15 mouse cellular contexts compared by ENCODE assay signal in genomic region chr3:96573611-96574511, GRCm38 (mm10). TPM values are rescaled to one million over a fixed set of nuclear protein-coding genes. Genes with fewer than 3 reads are reported as not detected.
DNase-seq lines count a peak whose midpoint lies in the region; ATAC-seq and TF ChIP-seq lines count a peak whose summit lies in the region.
"Had no signal": no experiment of that assay in that cellular context is flagged by ENCODE, and none has a peak within 500 bp of the region (broad histone marks: within the 10 kb centered on the region; RNA-seq: fewer than 3 reads in every experiment).

No protein-coding gene starts in this region.

- DNase-seq in heart, adult 18-20 months = peak; percentile 79 to 84
- no peak for DNase-seq in heart, postnatal 25 days (ENCODE audit: low spot score)
- peak; percentile 44 to 62 for DNase-seq in adrenal gland, postnatal 36 days
- DNase-seq in heart, postnatal 36 days = peak; percentile 32 to 63
- no peak for DNase-seq in left cerebral cortex, adult 18-20 months (ENCODE audit: low spot score in 2 of 2)
- DNase-seq in thymus, adult 2 months = no peak
- DNase-seq: right cerebral cortex, postnatal 4 days had no signal

- peaks cover 89% of the 10 kb centered on the region for H3K4me1 ChIP-seq in E14TG2a.4 (replicated peaks; ENCODE audit: low read depth, low read length)
- peaks cover 48% of the 10 kb centered on the region for H3K4me1 ChIP-seq in thymus, adult 2 months (replicated peaks; ENCODE audit: control insufficient read depth, insufficient read depth, low read length)

- no peaks in the 10 kb centered on the region for H3K27me3 ChIP-seq in E14TG2a.4 (ENCODE audit: insufficient read depth, low read length)
- no peaks in the 10 kb centered on the region for H3K27me3 ChIP-seq in thymus, adult 2 months (ENCODE audit: control insufficient read depth, insufficient read depth, low read length)

- peaks cover 8% of the 10 kb centered on the region for H3K36me3 ChIP-seq in E14TG2a.4 (ENCODE audit: insufficient read depth, low read length)
- no peaks in the 10 kb centered on the region for H3K36me3 ChIP-seq in thymus, adult 2 months (ENCODE audit: control insufficient read depth, insufficient read depth, low read length)

- 94% methylated on average over 19 of the region's 19 CpGs for WGBS in thymus, adult 2 months

- H3K4me3 ChIP-seq in E14TG2a.4 (replicated peaks; ENCODE audit: low read length) = peak overlapping the region; percentile 43
- H3K4me3 ChIP-seq in thymus, adult 2 months (ENCODE audit: control insufficient read depth, insufficient read depth, low read length) = no peak overlapping the region
- H3K4me3 ChIP-seq: erythroblast, embryonic 14.5 days had no signal

- intact Hi-C loops in heart, postnatal 25 days (cut with DNase I) = no loop called here
- intact Hi-C loops in heart, postnatal 36 days (cut with DNase I) = no loop called here

- TF ChIP-seq POLR2A in thymus, adult 2 months (IDR thresholded peaks at IDR 0.05; ENCODE audit: control insufficient read depth, extremely low read depth, insufficient read depth, low read length, poor library complexity) = no peak

- no peaks in the 10 kb centered on the region for H3K9me3 ChIP-seq in E14TG2a.4 (ENCODE audit: low read length)

- TF ChIP-seq CTCF in E14TG2a.4 (conservative IDR thresholded peaks at IDR 0.05; ENCODE audit: low read length) = no peak
- TF ChIP-seq CTCF in thymus, adult 2 months (IDR thresholded peaks at IDR 0.05; ENCODE audit: borderline replicate concordance, control insufficient read depth, extremely low read depth, insufficient read depth, low read length, poor library complexity) = no peak

- ATAC-seq in granulocyte monocyte progenitor cell, adult 5-6 weeks (replicated peaks; ENCODE audit: poor library complexity, severe bottlenecking) = no peak
- ATAC-seq: hindbrain, postnatal 0 days had no signal

- H3K27ac ChIP-seq in thymus, adult 2 months (ENCODE audit: control insufficient read depth, insufficient read depth, low read length) = no peak overlapping the region
- H3K27ac ChIP-seq: hindbrain, postnatal 0 days; macrophage had no signal

RNA-seq across cellular contexts. Expression of gene Gm16253, which starts 2.9 kb away (rescaled TPM):
- total RNA-seq in heart, adult 18-20 months (2021) = 1 to 10 TPM; 1.6 to 1.9 TPM
- total RNA-seq in heart, postnatal 25 days (2021) = 1 to 10 TPM; 1.1 to 2.1 TPM
- total RNA-seq in adrenal gland, postnatal 36 days (2021) = not detected
- 1 to 10 TPM in 1 of 2 experiments, under 1 TPM in 1; 0.89 to 2.8 TPM for total RNA-seq in heart, postnatal 36 days (2021)
- not detected in 2 replicates for total RNA-seq in granulocyte monocyte progenitor cell, adult 5-6 weeks (2014; fragmentation: Nextera tagmentation)
- not detected in 2 replicates for total RNA-seq in granulocyte monocyte progenitor cell, adult 5-6 weeks (2017)
- total RNA-seq in left cerebral cortex, adult 18-20 months (2021) = not detected
- polyA plus RNA-seq in thymus, adult 2 months (2012; rRNA removed) = not detected in 2 replicates
- total RNA-seq: common myeloid progenitor, adult 5-6 weeks; hindbrain, postnatal 0 days; layer of hippocampus, postnatal 10 days; monocyte, adult 5-6 weeks had no signal
- polyA plus RNA-seq: erythroblast, embryonic 14.5 days; macrophage had no signal

RNA-seq across cellular contexts. Expression of gene Txnip, which starts 16.1 kb away (rescaled TPM):
- total RNA-seq in heart, adult 18-20 months (2021) = 100 to 1,000 TPM; 435 to 530 TPM
- total RNA-seq in heart, postnatal 25 days (2021) = 100 to 1,000 TPM; 341 to 607 TPM
- 100 to 1,000 TPM; 515 to 572 TPM for total RNA-seq in adrenal gland, postnatal 36 days (2021)
- 1,000 to 10,000 TPM in 1 of 2 experiments, 100 to 1,000 TPM in 1; 646 to 1,158 TPM for total RNA-seq in heart, postnatal 36 days (2021)
- 80.1 and 110 TPM in 2 replicates for total RNA-seq in granulocyte monocyte progenitor cell, adult 5-6 weeks (2014; fragmentation: Nextera tagmentation)
- total RNA-seq in granulocyte monocyte progenitor cell, adult 5-6 weeks (2017) = 79.0 and 80.5 TPM in 2 replicates
- 10 to 100 TPM; 19.4 to 25.9 TPM for total RNA-seq in left cerebral cortex, adult 18-20 months (2021)
- polyA plus RNA-seq in thymus, adult 2 months (2012; rRNA removed) = 587 and 719 TPM in 2 replicates

RNA-seq across cellular contexts. Expression of gene Polr3gl, which starts 20.1 kb away (rescaled TPM):
- 10 to 100 TPM; 26.7 to 30.5 TPM for total RNA-seq in heart, adult 18-20 months (2021)
- total RNA-seq in heart, postnatal 25 days (2021) = 10 to 100 TPM; 25.2 to 25.9 TPM
- 10 to 100 TPM; 29.4 to 33.3 TPM for total RNA-seq in adrenal gland, postnatal 36 days (2021)
- 10 to 100 TPM; 30.3 to 33.0 TPM for total RNA-seq in heart, postnatal 36 days (2021)
- total RNA-seq in granulocyte monocyte progenitor cell, adult 5-6 weeks (2014; fragmentation: Nextera tagmentation) = 15.6 and 43.7 TPM in 2 replicates
- total RNA-seq in granulocyte monocyte progenitor cell, adult 5-6 weeks (2017) = 50.5 and 57.8 TPM in 2 replicates
- 10 to 100 TPM; 24.0 to 24.8 TPM for total RNA-seq in left cerebral cortex, adult 18-20 months (2021)
- polyA plus RNA-seq in thymus, adult 2 months (2012; rRNA removed) = 17.8 and 18.2 TPM in 2 replicates

RNA-seq across cellular contexts. Expression of gene Ankrd34a, which starts 22.6 kb away (rescaled TPM):
- 1 to 10 TPM in 1 of 2 experiments, under 1 TPM in 1; 0.59 to 1.4 TPM for total RNA-seq in heart, adult 18-20 months (2021)
- 1 to 10 TPM; 1.9 to 2.4 TPM for total RNA-seq in heart, postnatal 25 days (2021)
- total RNA-seq in adrenal gland, postnatal 36 days (2021) = 1 to 10 TPM in 1 of 2 experiments, under 1 TPM in 1; 0.95 to 1.0 TPM
- 1 to 10 TPM; 1.3 to 2.2 TPM for total RNA-seq in heart, postnatal 36 days (2021)
- not detected in 2 replicates for total RNA-seq in granulocyte monocyte progenitor cell, adult 5-6 weeks (2014; fragmentation: Nextera tagmentation)
- not detected in 2 replicates for total RNA-seq in granulocyte monocyte progenitor cell, adult 5-6 weeks (2017)
- total RNA-seq in left cerebral cortex, adult 18-20 months (2021) = 10 to 100 TPM; 67.3 to 77.4 TPM
- 0.18 and 0.49 TPM in 2 replicates for polyA plus RNA-seq in thymus, adult 2 months (2012; rRNA removed)
- total RNA-seq: common myeloid progenitor, adult 5-6 weeks; monocyte, adult 5-6 weeks had no signal
- polyA plus RNA-seq: erythroblast, embryonic 14.5 days had no signal

RNA-seq across cellular contexts. Expression of gene Lix1l, which starts 27.1 kb away (rescaled TPM):
- 10 to 100 TPM; 24.4 to 27.4 TPM for total RNA-seq in heart, adult 18-20 months (2021)
- total RNA-seq in heart, postnatal 25 days (2021) = 10 to 100 TPM; 25.4 to 27.2 TPM
- total RNA-seq in adrenal gland, postnatal 36 days (2021) = 10 to 100 TPM; 29.3 to 52.1 TPM
- 10 to 100 TPM; 27.6 to 32.1 TPM for total RNA-seq in heart, postnatal 36 days (2021)
- total RNA-seq in granulocyte monocyte progenitor cell, adult 5-6 weeks (2014; fragmentation: Nextera tagmentation) = 2.2 and 2.3 TPM in 2 replicates
- total RNA-seq in granulocyte monocyte progenitor cell, adult 5-6 weeks (2017) = 1.7 and 2.1 TPM in 2 replicates
- total RNA-seq in left cerebral cortex, adult 18-20 months (2021) = 10 to 100 TPM; 20.8 to 21.5 TPM
- 4.6 and 8.2 TPM in 2 replicates for polyA plus RNA-seq in thymus, adult 2 months (2012; rRNA removed)

Comparison
In these comparisons a context has a peak if more than half of its experiments do, and no peak if none do; other contexts are left out.
1. DNase-seq: peak in heart, adult 18-20 months (2 of 2), adrenal gland, postnatal 36 days (2 of 2) and heart, postnatal 36 days (2 of 2); none in heart, postnatal 25 days (single experiment), left cerebral cortex, adult 18-20 months (0 of 2) and thymus, adult 2 months (single experiment).